Mouse (Mus musculus): ENCODE measurements at regions not wholly inside any gene's neighbourhood (a gene's known extent, or its start where the extent isn't known, plus 50 kb on each side); places are given as distances from the start of the nearest gene placed in this dataset.

- ATAC-seq (ENCODE audit: low FRiP score, low read depth) = no peak
- Histone ChIP-seq H3K9ac (no peak overlapping the region), H3K4me3 (no peak overlapping the region), H3K27ac (no peak overlapping the region), H3K36me3 (no peaks in the 10 kb centered on the region), H3K4me1 (no peaks in the 10 kb centered on the region), H3K27me3 (no peaks in the 10 kb centered on the region), H3K9me3 (no peaks in the 10 kb centered on the region), H3K4me2 (replicated peaks) (no peak overlapping the region)
- 79% methylated on average over 4 of the region's 4 CpGs for WGBS
Measured at GRCm38 (mm10) chr5:4697346-4698095, 60.3 kb downstream of the Fzd1 start.

GRCm38 (mm10) chr5:4696701-4697100 lies 61.1 kb downstream of the Fzd1 start:
- Histone ChIP-seq H3K9me3 (no peaks in the 10 kb centered on the region), H3K4me2 (replicated peaks) (no peak overlapping the region), H3K4me1 (no peaks in the 10 kb centered on the region), H3K27me3 (no peaks in the 10 kb centered on the region), H3K4me3 (no peak overlapping the region), H3K9ac (no peak overlapping the region), H3K36me3 (no peaks in the 10 kb centered on the region), H3K27ac (no peak overlapping the region)
- no peak for ATAC-seq (ENCODE audit: low FRiP score, low read depth)

- Histone ChIP-seq H3K27ac (no peak overlapping the region), H3K4me1 (peaks cover 8% of the 10 kb centered on the region; the same call in 1 of the 2 replicates), H3K36me3 (no peaks in the 10 kb centered on the region), H3K9me3 (no peaks in the 10 kb centered on the region), H3K9ac (no peak overlapping the region), H3K4me3 (no peak overlapping the region), H3K4me2 (replicated peaks) (no peak overlapping the region), H3K27me3 (0 out of 2 replicates have a peak, but pooled peaks cover 7% of the 10 kb centered on the region)
- 72% methylated on average over 2 of the region's 2 CpGs for WGBS
- ATAC-seq (ENCODE audit: low FRiP score, low read depth) = no peak
Measured at GRCm38 (mm10) chr5:4689130-4689529, 68.7 kb downstream of the Fzd1 start.

GRCm38 (mm10) chr5:4675316-4675715 lies 82.5 kb downstream of the Fzd1 start:
- Histone ChIP-seq H3K4me3 (no peak overlapping the region), H3K27ac (no peak overlapping the region), H3K9ac (no peak overlapping the region), H3K27me3 (no peaks in the 10 kb centered on the region), H3K36me3 (no peaks in the 10 kb centered on the region), H3K4me2 (replicated peaks) (no peak overlapping the region), H3K9me3 (no peaks in the 10 kb centered on the region), H3K4me1 (no peaks in the 10 kb centered on the region)
- WGBS = 88% methylated on average over 2 of the region's 2 CpGs
- no peak for ATAC-seq (ENCODE audit: low FRiP score, low read depth)

- no peak overlapping the region for H3K9ac ChIP-seq
- WGBS = 77% methylated on average over 12 of the region's 12 CpGs
- H3K9me3 ChIP-seq = no peaks in the 10 kb centered on the region
- no peak for ATAC-seq (ENCODE audit: low FRiP score, low read depth)
- H3K4me2 ChIP-seq (replicated peaks) = no peak overlapping the region
- no peaks in the 10 kb centered on the region for H3K36me3 ChIP-seq
- no peak overlapping the region for H3K4me3 ChIP-seq
- H3K27ac ChIP-seq = no peak overlapping the region
- peaks cover 7% of the 10 kb centered on the region for H3K27me3 ChIP-seq
- H3K4me1 ChIP-seq = peaks cover 23% of the 10 kb centered on the region
Measured at GRCm38 (mm10) chr5:4666381-4666780, 91.5 kb downstream of the Fzd1 start.

GRCm38 (mm10) chr5:4665978-4666377 lies 91.9 kb downstream of the Fzd1 start:
- Histone ChIP-seq H3K4me2 (replicated peaks) (no peak overlapping the region), H3K9me3 (no peaks in the 10 kb centered on the region), H3K27ac (no peak overlapping the region), H3K36me3 (no peaks in the 10 kb centered on the region), H3K4me1 (peaks cover 26% of the 10 kb centered on the region), H3K27me3 (peaks cover 7% of the 10 kb centered on the region), H3K9ac (no peak overlapping the region), H3K4me3 (no peak overlapping the region)
- no peak for ATAC-seq (ENCODE audit: low FRiP score, low read depth)
- WGBS = 84% methylated on average over 9 of the region's 9 CpGs

- Histone ChIP-seq H3K27me3 (peaks cover 7% of the 10 kb centered on the region), H3K4me2 (replicated peaks) (no peak overlapping the region), H3K9me3 (no peaks in the 10 kb centered on the region), H3K27ac (no peak overlapping the region), H3K4me3 (no peak overlapping the region), H3K9ac (no peak overlapping the region), H3K36me3 (no peaks in the 10 kb centered on the region), H3K4me1 (peaks cover 26% of the 10 kb centered on the region)
- no peak for ATAC-seq (ENCODE audit: low FRiP score, low read depth)
- 58% methylated on average over 4 of the region's 4 CpGs for WGBS
Measured at GRCm38 (mm10) chr5:4664918-4665317, 92.9 kb downstream of the Fzd1 start.

GRCm38 (mm10) chr5:4664488-4664887 lies 93.3 kb downstream of the Fzd1 start:
- no peak for ATAC-seq (ENCODE audit: low FRiP score, low read depth)
- 31% methylated on average over 10 of the region's 10 CpGs for WGBS

GRCm38 (mm10) chr5:4662198-4662585 lies 95.6 kb downstream of the Fzd1 start:
- ATAC-seq (ENCODE audit: low FRiP score, low read depth) = no peak

More at GRCm38 (mm10) chr5:4664488-4664887, 93.3 kb downstream of the Fzd1 start:
- Histone ChIP-seq H3K36me3 (no peaks in the 10 kb centered on the region), H3K4me2 (replicated peaks) (no peak overlapping the region), H3K9me3 (no peaks in the 10 kb centered on the region), H3K9ac (no peak overlapping the region), H3K27me3 (peaks cover 7% of the 10 kb centered on the region), H3K4me1 (peaks cover 26% of the 10 kb centered on the region), H3K4me3 (no peak overlapping the region), H3K27ac (no peak overlapping the region)

GRCm38 (mm10) chr5:4661420-4662197 lies 96.2 kb downstream of the Fzd1 start:
- H3K27me3 ChIP-seq = peaks cover 7% of the 10 kb centered on the region
- peak overlapping the region; percentile 48 for H3K4me2 ChIP-seq (replicated peaks)
- H3K4me1 ChIP-seq = peaks cover 26% of the 10 kb centered on the region
- WGBS = 17% methylated on average over 12 of the region's 12 CpGs
- H3K4me3 ChIP-seq = no peak overlapping the region
- no peaks in the 10 kb centered on the region for H3K36me3 ChIP-seq
- H3K9me3 ChIP-seq = 0 out of 2 replicates have a peak, but pooled peaks cover 3% of the 10 kb centered on the region
- ATAC-seq (ENCODE audit: low FRiP score, low read depth) = no peak
- no peak overlapping the region for H3K9ac ChIP-seq
- H3K27ac ChIP-seq = no peak overlapping the region

More at GRCm38 (mm10) chr5:4662198-4662585, 95.6 kb downstream of the Fzd1 start:
- Histone ChIP-seq H3K9me3 (no peaks in the 10 kb centered on the region), H3K36me3 (no peaks in the 10 kb centered on the region), H3K4me3 (no peak overlapping the region), H3K4me1 (peaks cover 26% of the 10 kb centered on the region), H3K4me2 (replicated peaks) (peak overlapping the region; percentile 48), H3K27me3 (peaks cover 7% of the 10 kb centered on the region), H3K9ac (no peak overlapping the region), H3K27ac (no peak overlapping the region)
- 21% methylated on average over 6 of the region's 6 CpGs for WGBS

GRCm38 (mm10) chr5:4657982-4658381 lies 99.9 kb downstream of the Fzd1 start:
- Histone ChIP-seq H3K9ac (no peak overlapping the region), H3K9me3 (0 out of 2 replicates have a peak, but pooled peaks cover 3% of the 10 kb centered on the region), H3K4me1 (peaks cover 14% of the 10 kb centered on the region), H3K4me2 (replicated peaks) (no peak overlapping the region), H3K36me3 (no peaks in the 10 kb centered on the region), H3K27ac (no peak overlapping the region), H3K4me3 (no peak overlapping the region), H3K27me3 (no peaks in the 10 kb centered on the region; the same call in 1 of the 2 replicates)
- no peak for ATAC-seq (ENCODE audit: low FRiP score, low read depth)
- 46% methylated on average over 1 of the region's 1 CpGs for WGBS

- H3K4me3 ChIP-seq = no peak overlapping the region
- no peak overlapping the region for H3K4me2 ChIP-seq (replicated peaks)
- no peak overlapping the region for H3K27ac ChIP-seq
- H3K27me3 ChIP-seq = no peaks in the 10 kb centered on the region
- peaks cover 11% of the 10 kb centered on the region for H3K4me1 ChIP-seq
- ATAC-seq (ENCODE audit: low FRiP score, low read depth) = no peak
- H3K9ac ChIP-seq = no peak overlapping the region
- H3K9me3 ChIP-seq = 0 out of 2 replicates have a peak, but pooled peaks cover 3% of the 10 kb centered on the region
- H3K36me3 ChIP-seq = no peaks in the 10 kb centered on the region
Measured at GRCm38 (mm10) chr5:4654186-4654585, 103.6 kb downstream of the Fzd1 start.
